Mouse (Mus musculus) limb, embryonic 14.5 days (tissue): ENCODE results near the gene Gfra4. TPM values are rescaled to one million over a fixed set of nuclear protein-coding genes. Genes with fewer than 3 reads are reported as not detected.

Source experiments
- ATAC-seq: fragments of 200-750 bp; cut with Nextera tagmentation; 2 replicates; pipeline ENCODE4 v1.8.0; 2017; ENCODE audit warnings: low read depth, moderate number of reproducible peaks, moderate TSS enrichment; ENCODE audit not compliant: low FRiP score
- DNase-seq: peaks from one replicate; pipeline ENCODE4 v3.0.0-alpha.2; 2015; ENCODE audit warnings: low spot score
- H3K27ac ChIP-seq: fragments of 300-500 bp; sonication (generic); replicated peaks from 2 replicates; pipeline ENCODE4 v1.5.1; 2014; ENCODE audit warnings: low read depth, mild to moderate bottlenecking, low read length, moderate library complexity, mixed read lengths
- H3K27me3 ChIP-seq: fragments of 300-500 bp; sonication (generic); 2 replicates; pipeline ENCODE4 v1.6.1; 2014; ENCODE audit warnings: low read length, mixed read lengths; ENCODE audit not compliant: control insufficient read depth, insufficient read depth
- H3K36me3 ChIP-seq: fragments of 300-500 bp; sonication (generic); 2 replicates; pipeline ENCODE4 v1.6.1; 2014; ENCODE audit warnings: mild to moderate bottlenecking, low read length, moderate library complexity, mixed read lengths; ENCODE audit not compliant: control insufficient read depth, insufficient read depth
- H3K4me1 ChIP-seq: fragments of 300-500 bp; sonication (generic); 2 replicates; pipeline ENCODE4 v1.6.1; 2014; ENCODE audit warnings: antibody characterized with exemption, low read length, mixed read lengths; ENCODE audit not compliant: control insufficient read depth, insufficient read depth
- H3K4me2 ChIP-seq: fragments of 300-500 bp; sonication (generic); replicated peaks from 2 replicates; pipeline ENCODE4 v1.6.1; 2014; ENCODE audit warnings: low read depth, mild to moderate bottlenecking, low read length, moderate library complexity; ENCODE audit not compliant: severe bottlenecking
- H3K4me3 ChIP-seq: fragments of 300-500 bp; sonication (generic); replicated peaks from 2 replicates; pipeline ENCODE4 v1.5.1; 2014; ENCODE audit warnings: low read length
- H3K9ac ChIP-seq: fragments of 300-500 bp; sonication (generic); 2 replicates; pipeline ENCODE4 v1.6.1; 2014; ENCODE audit warnings: mild to moderate bottlenecking, low read depth, low read length, moderate library complexity; ENCODE audit not compliant: severe bottlenecking
- H3K9me3 ChIP-seq: fragments of 300-500 bp; sonication (generic); 2 replicates; pipeline ENCODE4 v1.6.1; 2016; ENCODE audit warnings: low read length; ENCODE audit not compliant: control insufficient read depth
- POLR2A ChIP-seq: fragments of 200-500 bp; IDR thresholded peaks from 2 replicates; pipeline ENCODE4 v1.8.0; 2012; ENCODE audit warnings: inconsistent platforms, mild to moderate bottlenecking, moderate library complexity, borderline replicate concordance; ENCODE audit not compliant: insufficient read depth, insufficient read length; ENCODE audit errors: extremely low read depth
- WGBS: fragments of 180-500 bp; shearing (Covaris S2); extraction: QIAGEN DNeasy Blood & Tissue Kit; methylation state at CpG from one replicate; pipeline ENCODE4 v1.1.7; 2014; 5-methylcytosine and 5-hydroxymethylcytosine counted together
- polyA plus RNA-seq, 2 experiments: library from polyadenylated mRNA; depleted of rRNA in 1 of 2; stranded (reverse) in 1 of 2; unstranded in 1 of 2; fragments of >200 nt; fragmentation: Nextera tagmentation in 1 of 2; extraction: Ambion mirVana in 1 of 2; gene quantifications; 2 replicates each; pipeline versions ENCODE4 v1.2.1 to v1.2.3; 2012 to 2014

Gfra4 gene
- polyA plus RNA-seq, 2 experiments = 33.3 to 56.1 TPM

GRCm38 (mm10) chr2:131030998-131031397, 11.9 kb downstream of the Gfra4 start:
- Histone ChIP-seq H3K27me3 (no peaks in the 10 kb centered on the region), H3K4me1 (no peaks in the 10 kb centered on the region), H3K4me2 (no peak overlapping the region), H3K9ac (no peak overlapping the region), H3K36me3 (peaks cover 27% of the 10 kb centered on the region), H3K9me3 (no peaks in the 10 kb centered on the region), H3K4me3 (no peak overlapping the region), H3K27ac (no peak overlapping the region)
- no peak for ATAC-seq
- 85% methylated on average over 1 of the region's 1 CpGs for WGBS
- DNase-seq = no peak
- TF ChIP-seq POLR2A = no peak

- Histone ChIP-seq H3K27ac (no peak overlapping the region), H3K4me3 (no peak overlapping the region), H3K4me1 (no peaks in the 10 kb centered on the region), H3K9ac (no peak overlapping the region), H3K9me3 (no peaks in the 10 kb centered on the region), H3K27me3 (no peaks in the 10 kb centered on the region), H3K36me3 (peaks cover 31% of the 10 kb centered on the region), H3K4me2 (no peak overlapping the region)
- ATAC-seq (no peak), DNase-seq (no peak)
- 78% methylated on average over 2 of the region's 2 CpGs for WGBS
- TF ChIP-seq POLR2A = no peak
Measured at GRCm38 (mm10) chr2:131030561-131030960, 12.3 kb downstream of the Gfra4 start.

- Histone ChIP-seq H3K27ac (no peak overlapping the region), H3K4me2 (no peak overlapping the region)
- no peak for DNase-seq
Measured at GRCm38 (mm10) chr2:131029065-131029935, 13.6 kb downstream of the Gfra4 start.

GRCm38 (mm10) chr2:131026941-131027340, 15.9 kb downstream of the Gfra4 start:
- WGBS = 83% methylated on average over 3 of the region's 3 CpGs
- H3K27me3 ChIP-seq = no peaks in the 10 kb centered on the region
- H3K4me3 ChIP-seq = no peak overlapping the region
- DNase-seq (no peak), ATAC-seq (no peak)
- H3K4me1 ChIP-seq = no peaks in the 10 kb centered on the region
- peaks cover 61% of the 10 kb centered on the region for H3K36me3 ChIP-seq
- no peak overlapping the region for H3K9ac ChIP-seq
- H3K9me3 ChIP-seq = no peaks in the 10 kb centered on the region
- TF ChIP-seq POLR2A = no peak
- no peak overlapping the region for H3K27ac ChIP-seq
- H3K4me2 ChIP-seq = no peak overlapping the region

More at GRCm38 (mm10) chr2:131029065-131029935, 13.6 kb downstream of the Gfra4 start:
- H3K9me3 ChIP-seq = no peaks in the 10 kb centered on the region
- no peak overlapping the region for H3K9ac ChIP-seq
- ATAC-seq = no peak
- no peak for TF ChIP-seq POLR2A
- WGBS = 71% methylated on average over 9 of the region's 9 CpGs
- no peak overlapping the region for H3K4me3 ChIP-seq
- no peaks in the 10 kb centered on the region for H3K4me1 ChIP-seq
- H3K36me3 ChIP-seq = peaks cover 41% of the 10 kb centered on the region
- H3K27me3 ChIP-seq = no peaks in the 10 kb centered on the region

- no peaks in the 10 kb centered on the region for H3K4me1 ChIP-seq
- TF ChIP-seq POLR2A = no peak
- H3K27ac ChIP-seq = no peak overlapping the region
- no peak for ATAC-seq
- H3K27me3 ChIP-seq = no peaks in the 10 kb centered on the region
- H3K4me3 ChIP-seq = no peak overlapping the region
- 94% methylated on average over 2 of the region's 2 CpGs for WGBS
- no peak for DNase-seq
- no peaks in the 10 kb centered on the region for H3K9me3 ChIP-seq
- peaks cover 68% of the 10 kb centered on the region for H3K36me3 ChIP-seq
- H3K4me2 ChIP-seq = no peak overlapping the region
- H3K9ac ChIP-seq = no peak overlapping the region
Measured at GRCm38 (mm10) chr2:131025230-131025629, 17.7 kb downstream of the Gfra4 start.
